Mouse (Mus musculus) midbrain, embryonic 13.5 days (tissue): ENCODE results near the gene Cfd. TPM values are rescaled to one million over a fixed set of nuclear protein-coding genes. Genes with fewer than 3 reads are reported as not detected.

Experiments used
- ATAC-seq: fragments of 200-750 bp; cut with Nextera tagmentation; 2 replicates; pipeline ENCODE4 v1.8.0; 2017; ENCODE audit warnings: mild to moderate bottlenecking, moderate TSS enrichment, moderate library complexity
- H3K27ac ChIP-seq: fragments of 300-500 bp; sonication (generic); 2 replicates; pipeline ENCODE4 v1.5.1; 2015; ENCODE audit warnings: inconsistent platforms, mild to moderate bottlenecking, moderate library complexity
- H3K27me3 ChIP-seq: fragments of 300-500 bp; sonication (generic); 2 replicates; pipeline ENCODE4 v1.6.1; 2015; ENCODE audit warnings: mild to moderate bottlenecking, inconsistent platforms
- H3K36me3 ChIP-seq: fragments of 300-500 bp; sonication (generic); 2 replicates; pipeline ENCODE4 v1.6.1; 2015; ENCODE audit warnings: mild to moderate bottlenecking, inconsistent platforms
- H3K4me1 ChIP-seq: fragments of 300-500 bp; sonication (generic); replicated peaks from 2 replicates; pipeline ENCODE4 v1.6.1; 2015; ENCODE audit warnings: inconsistent platforms
- H3K4me2 ChIP-seq: fragments of 300-500 bp; sonication (generic); replicated peaks from 2 replicates; pipeline ENCODE4 v1.6.1; 2015; ENCODE audit warnings: moderate library complexity, mild to moderate bottlenecking, inconsistent platforms
- H3K4me3 ChIP-seq: fragments of 300-500 bp; sonication (generic); replicated peaks from 2 replicates; pipeline ENCODE4 v1.5.1; 2015; ENCODE audit warnings: mild to moderate bottlenecking, inconsistent platforms
- H3K9ac ChIP-seq: fragments of 300-500 bp; sonication (generic); replicated peaks from 2 replicates; pipeline ENCODE4 v1.6.1; 2015; ENCODE audit warnings: mild to moderate bottlenecking, inconsistent platforms
- H3K9me3 ChIP-seq: fragments of 300-500 bp; sonication (generic); 2 replicates; pipeline ENCODE4 v1.6.1; 2016; ENCODE audit warnings: mild to moderate bottlenecking, inconsistent platforms
- WGBS: fragments of 180-500 bp; shearing (Covaris S2); methylation state at CpG from one replicate; pipeline ENCODE4 v1.1.7; 2015; 5-methylcytosine and 5-hydroxymethylcytosine counted together
- polyA plus RNA-seq: library from polyadenylated mRNA; unstranded; fragments of >200 nt; fragmentation: Nextera tagmentation; extraction: Ambion mirVana; gene quantifications from 2 replicates; pipeline ENCODE4 v1.2.1, GENCODE M21; 2015

The Cfd gene
- not detected in 2 replicates for polyA plus RNA-seq

- H3K4me2 ChIP-seq, result no peak within 1 kb of the TSS
- H3K4me1 ChIP-seq, result no peaks in the 10 kb centered on the region
- no peak within 1 kb of the TSS for H3K9ac ChIP-seq
- H3K9me3 ChIP-seq, result no peaks in the 10 kb centered on the region
- H3K27ac ChIP-seq, result no peak within 1 kb of the TSS
- H3K4me3 ChIP-seq, result no peak within 1 kb of the TSS
- H3K36me3 ChIP-seq, result peaks cover 13% of the 10 kb centered on the region
- WGBS, result 48% methylated on average over 5 of the region's 5 CpGs
- ATAC-seq, result no peak
- H3K27me3 ChIP-seq, result peaks cover 10% of the 10 kb centered on the region; the same call in 1 of the 2 replicates
Measured at GRCm38 (mm10) chr10:79890670-79891069, at the start of gene Cfd. Gene Cfd, plus strand, starts transcription at chr10:79890853.

- 77% methylated on average over 3 of the region's 3 CpGs for WGBS
- Histone ChIP-seq H3K36me3 (no peaks in the 10 kb centered on the region), H3K4me1 (peaks cover 26% of the 10 kb centered on the region), H3K9ac (no peak overlapping the region), H3K4me2 (no peak overlapping the region), H3K9me3 (no peaks in the 10 kb centered on the region), H3K27me3 (no peaks in the 10 kb centered on the region), H3K27ac (no peak overlapping the region), H3K4me3 (no peak overlapping the region)
- ATAC-seq, result no peak
Measured at GRCm38 (mm10) chr10:79842322-79842721, 48.3 kb upstream of the Cfd start.

GRCm38 (mm10) chr10:79843476-79843875 is 47.2 kb upstream of the Cfd start:
- WGBS, result 71% methylated on average over 6 of the region's 6 CpGs

GRCm38 (mm10) chr10:79846553-79846952 is 44.1 kb upstream of the Cfd start:
- no peak overlapping the region for H3K4me3 ChIP-seq
- no peaks in the 10 kb centered on the region for H3K9me3 ChIP-seq
- no peaks in the 10 kb centered on the region for H3K27me3 ChIP-seq
- no peak overlapping the region for H3K4me2 ChIP-seq
- no peak for ATAC-seq
- no peaks in the 10 kb centered on the region for H3K36me3 ChIP-seq
- WGBS, result 75% methylated on average over 5 of the region's 5 CpGs
- no peak overlapping the region for H3K9ac ChIP-seq
- peaks cover 23% of the 10 kb centered on the region for H3K4me1 ChIP-seq
- no peak overlapping the region for H3K27ac ChIP-seq

More at GRCm38 (mm10) chr10:79843476-79843875, 47.2 kb upstream of the Cfd start:
- no peak overlapping the region for H3K4me3 ChIP-seq
- H3K27ac ChIP-seq, result no peak overlapping the region
- H3K9me3 ChIP-seq, result no peaks in the 10 kb centered on the region
- no peak for ATAC-seq
- peaks cover 31% of the 10 kb centered on the region for H3K4me1 ChIP-seq
- H3K36me3 ChIP-seq, result no peaks in the 10 kb centered on the region
- no peaks in the 10 kb centered on the region for H3K27me3 ChIP-seq
- H3K9ac ChIP-seq, result no peak overlapping the region
- H3K4me2 ChIP-seq, result no peak overlapping the region

- peaks cover 34% of the 10 kb centered on the region for H3K4me1 ChIP-seq
- WGBS, result 94% methylated on average over 8 of the region's 8 CpGs
- no peak overlapping the region for H3K4me2 ChIP-seq
- ATAC-seq, result no peak
- no peaks in the 10 kb centered on the region for H3K36me3 ChIP-seq
- no peaks in the 10 kb centered on the region for H3K9me3 ChIP-seq
- H3K4me3 ChIP-seq, result no peak overlapping the region
- H3K9ac ChIP-seq, result 0 out of 2 replicates have a peak overlapping the region, but pooled peaks have one; percentile 6
- no peaks in the 10 kb centered on the region for H3K27me3 ChIP-seq
- H3K27ac ChIP-seq, result 0 out of 2 replicates have a peak overlapping the region, but pooled peaks have one; percentile 14
Measured at GRCm38 (mm10) chr10:79849941-79850628, 40.6 kb upstream of the Cfd start.

GRCm38 (mm10) chr10:79851653-79852052 is 39.0 kb upstream of the Cfd start:
- H3K4me2 ChIP-seq, result peak overlapping the region; percentile 77
- 84% methylated on average over 3 of the region's 3 CpGs for WGBS
- 0 out of 2 replicates have a peak, but pooled peaks cover 4% of the 10 kb centered on the region for H3K36me3 ChIP-seq
- ATAC-seq, result no peak
- H3K27ac ChIP-seq, result peak overlapping the region; percentile 99
- H3K9me3 ChIP-seq, result no peaks in the 10 kb centered on the region
- peaks cover 48% of the 10 kb centered on the region for H3K4me1 ChIP-seq
- peak overlapping the region; percentile 82 for H3K9ac ChIP-seq
- H3K27me3 ChIP-seq, result no peaks in the 10 kb centered on the region
- no peak overlapping the region for H3K4me3 ChIP-seq

- Histone ChIP-seq H3K4me2 (peak overlapping the region; percentile 77), H3K36me3 (peaks cover 10% of the 10 kb centered on the region), H3K9ac (peak overlapping the region; percentile 82), H3K4me3 (peak overlapping the region; percentile 48), H3K4me1 (peaks cover 54% of the 10 kb centered on the region), H3K9me3 (no peaks in the 10 kb centered on the region), H3K27me3 (no peaks in the 10 kb centered on the region), H3K27ac (peak overlapping the region; percentile 99)
- 65% methylated on average over 9 of the region's 9 CpGs for WGBS
- no peak for ATAC-seq
Measured at GRCm38 (mm10) chr10:79852107-79852789, 38.4 kb upstream of the Cfd start.

GRCm38 (mm10) chr10:79852827-79853226 is 37.8 kb upstream of the Cfd start:
- peaks cover 16% of the 10 kb centered on the region for H3K36me3 ChIP-seq
- 24% methylated on average over 8 of the region's 8 CpGs for WGBS
- no peaks in the 10 kb centered on the region for H3K9me3 ChIP-seq
- H3K4me3 ChIP-seq, result peak overlapping the region; percentile 48
- no peak for ATAC-seq
- peak overlapping the region; percentile 77 for H3K4me2 ChIP-seq
- peaks cover 58% of the 10 kb centered on the region for H3K4me1 ChIP-seq
- H3K27me3 ChIP-seq, result no peaks in the 10 kb centered on the region
- peak overlapping the region; percentile 82 for H3K9ac ChIP-seq
- H3K27ac ChIP-seq, result peak overlapping the region; percentile 99

GRCm38 (mm10) chr10:79853392-79853791 is 37.3 kb upstream of the Cfd start:
- H3K4me1 ChIP-seq, result peaks cover 59% of the 10 kb centered on the region
- peak; percentile 32 for ATAC-seq
- H3K27ac ChIP-seq, result peak overlapping the region; percentile 99
- no peaks in the 10 kb centered on the region for H3K9me3 ChIP-seq
- H3K9ac ChIP-seq, result peak overlapping the region; percentile 82
- WGBS, result 0% methylated on average over 15 of the region's 15 CpGs
- peak overlapping the region; percentile 77 for H3K4me2 ChIP-seq
- H3K4me3 ChIP-seq, result peak overlapping the region; percentile 48
- peaks cover 22% of the 10 kb centered on the region for H3K36me3 ChIP-seq
- no peaks in the 10 kb centered on the region for H3K27me3 ChIP-seq

- ATAC-seq, result peak; percentile 92
- Histone ChIP-seq H3K4me2 (peak within 1 kb of the TSS; percentile 100), H3K27ac (peak within 1 kb of the TSS; percentile 100), H3K4me1 (peaks cover 66% of the 10 kb centered on the region), H3K36me3 (peaks cover 29% of the 10 kb centered on the region), H3K27me3 (no peaks in the 10 kb centered on the region), H3K9me3 (no peaks in the 10 kb centered on the region), H3K9ac (peak within 1 kb of the TSS; percentile 98), H3K4me3 (peak within 1 kb of the TSS; percentile 99)
- WGBS, result under 1% methylated on average over 75 of the region's 75 CpGs
Measured at GRCm38 (mm10) chr10:79853860-79854795, 36.5 kb upstream of the Cfd start, which contains the start of gene Ptbp1. Gene Ptbp1, plus strand, starts transcription at chr10:79854427.

- WGBS, result under 1% methylated on average over 83 of the region's 83 CpGs
- H3K4me1 ChIP-seq, result peaks cover 69% of the 10 kb centered on the region
- H3K4me2 ChIP-seq, result peak overlapping the region; percentile 100
- H3K9ac ChIP-seq, result peak overlapping the region; percentile 98
- no peaks in the 10 kb centered on the region for H3K27me3 ChIP-seq
- H3K9me3 ChIP-seq, result no peaks in the 10 kb centered on the region
- ATAC-seq, result peak; percentile 43
- H3K27ac ChIP-seq, result peak overlapping the region; percentile 100
- peaks cover 37% of the 10 kb centered on the region for H3K36me3 ChIP-seq
- peak overlapping the region; percentile 99 for H3K4me3 ChIP-seq
Measured at GRCm38 (mm10) chr10:79854801-79855541, 35.7 kb upstream of the Cfd start.
